In the genomic region with DNA sequence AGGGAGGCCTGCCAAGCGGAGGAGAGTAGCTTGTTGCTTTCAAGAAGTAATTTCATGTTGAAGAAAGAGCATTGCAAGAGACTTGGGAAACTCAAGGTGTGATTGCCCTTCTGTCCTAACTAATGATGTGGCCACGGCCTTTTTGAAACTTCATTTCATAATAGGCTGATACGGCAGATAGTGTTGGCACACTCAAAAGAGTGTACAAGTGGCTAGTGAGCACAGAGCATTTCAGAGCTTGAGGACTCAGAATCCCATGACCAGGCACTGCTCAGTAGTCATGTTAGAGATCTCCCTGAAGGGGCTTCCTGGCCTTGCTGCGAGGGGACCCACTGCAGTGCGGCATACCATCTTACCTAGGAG, we compare ENCODE assay signal across 24 mouse cellular contexts.
DNase-seq lines count a peak whose midpoint lies in the region; ATAC-seq and TF ChIP-seq lines count a peak whose summit lies in the region.
"Had no signal": no experiment of that assay in that cellular context is flagged by ENCODE, and none has a peak within 500 bp of the region (broad histone marks: within the 10 kb centered on the region; RNA-seq: fewer than 3 reads in every experiment).

No protein-coding gene starts in this region.

- 70% methylated on average over 5 of the region's 5 CpGs for WGBS in liver, postnatal 0 days (ENCODE audit: insufficient replicate concordance)
- WGBS in liver, embryonic 11.5 days: 85% methylated on average over 5 of the region's 5 CpGs

- no peak for TF ChIP-seq CTCF in liver, postnatal 0 days (IDR thresholded peaks at IDR 0.05; ENCODE audit: low read depth)
- TF ChIP-seq CTCF in embryonic fibroblast, embryonic 13.5 days (IDR thresholded peaks at IDR 0.05; ENCODE audit: borderline replicate concordance, insufficient read depth, low read length): no peak

- peak; percentile 43; the same call in 1 of the 2 replicates for ATAC-seq in liver, postnatal 0 days
- no peak for ATAC-seq in liver, embryonic 11.5 days (replicated peaks; ENCODE audit: low FRiP score)
- peak; percentile 47 to 57; a peak in 2 of 4 replicates for ATAC-seq in hematopoietic stem cell, adult 5-6 weeks (replicated peaks in 1 of 2; ENCODE audit: insufficient read depth in 1 of 2, low FRiP score in 2 of 2, low TSS enrichment in 1 of 2, low read depth in 1 of 2, poor library complexity in 2 of 2, severe bottlenecking in 2 of 2)
- ATAC-seq: inflammation-experienced regulatory T-cells, adult 6 months; Patski had no signal

- H3K9ac ChIP-seq in liver, postnatal 0 days (replicated peaks): no peak overlapping the region
- no peak overlapping the region for H3K9ac ChIP-seq in liver, embryonic 11.5 days (ENCODE audit: low read depth, low read length)
- H3K9ac ChIP-seq: forebrain, embryonic 12.5 days; forebrain, postnatal 0 days; heart, embryonic 15.5 days; hindbrain, embryonic 14.5 days; liver, embryonic 14.5 days; lung, embryonic 15.5 days; midbrain, embryonic 12.5 days had no signal

- peak overlapping the region; percentile 60; the same call in 1 of the 2 replicates for H3K27ac ChIP-seq in liver, postnatal 0 days (ENCODE audit: low read depth)
- no peak overlapping the region for H3K27ac ChIP-seq in liver, embryonic 11.5 days (ENCODE audit: low read depth, low read length)
- peak overlapping the region; percentile 86; the same call in 1 of the 2 replicates for H3K27ac ChIP-seq in embryonic fibroblast, embryonic 13.5 days (ENCODE audit: insufficient read depth, low read length)
- H3K27ac ChIP-seq: forebrain, embryonic 12.5 days; heart, embryonic 10.5 days; heart, embryonic 15.5 days; hindbrain, embryonic 14.5 days; layer of hippocampus, adult 2 months; left cerebral cortex, adult 2 months; liver, embryonic 14.5 days; lung, embryonic 15.5 days; macrophage; midbrain, embryonic 12.5 days had no signal

- no peak overlapping the region for H3K4me3 ChIP-seq in liver, postnatal 0 days (ENCODE audit: low read depth, low read length)
- H3K4me3 ChIP-seq in liver, embryonic 11.5 days (ENCODE audit: low read depth, low read length): no peak overlapping the region
- no peak overlapping the region for H3K4me3 ChIP-seq in embryonic fibroblast, embryonic 13.5 days (ENCODE audit: insufficient read depth, low read length)
- H3K4me3 ChIP-seq: forebrain, embryonic 12.5 days; heart, embryonic 10.5 days; heart, embryonic 15.5 days; layer of hippocampus, adult 2 months; left cerebral cortex, adult 2 months; lung, embryonic 15.5 days; midbrain, embryonic 12.5 days had no signal

- H3K36me3 ChIP-seq in liver, postnatal 0 days (replicated peaks; ENCODE audit: insufficient read depth, low read length): no peaks in the 10 kb centered on the region
- no peaks in the 10 kb centered on the region for H3K36me3 ChIP-seq in liver, embryonic 11.5 days (ENCODE audit: control insufficient read depth, insufficient read depth, low read length)
- H3K36me3 ChIP-seq: forebrain, embryonic 12.5 days; G1E; heart, embryonic 10.5 days; heart, embryonic 15.5 days; lung, embryonic 15.5 days; midbrain, embryonic 12.5 days had no signal

- TF ChIP-seq POLR2A in embryonic fibroblast, embryonic 13.5 days (IDR thresholded peaks at IDR 0.05; ENCODE audit: low read depth, low read length): no peak

- H3K27me3 ChIP-seq in liver, postnatal 0 days (ENCODE audit: insufficient read depth, low read length): no peaks in the 10 kb centered on the region
- no peaks in the 10 kb centered on the region for H3K27me3 ChIP-seq in liver, embryonic 11.5 days (replicated peaks; ENCODE audit: control insufficient read depth, insufficient read depth, low read length)
- H3K27me3 ChIP-seq: forebrain, embryonic 12.5 days; heart, embryonic 15.5 days; lung, embryonic 15.5 days; midbrain, embryonic 12.5 days; Patski had no signal

- DNase-seq in liver, postnatal 0 days: no peak
- DNase-seq in liver, embryonic 11.5 days (ENCODE audit: low spot score): no peak
- DNase-seq in B cell, adult 2 months: no peak
- no peak for DNase-seq in thymus, postnatal 36 days
- DNase-seq: adrenal gland, postnatal 10 days; forebrain, postnatal 0 days; heart, postnatal 36 days; kidney, adult 11 months; kidney, postnatal 36 days had no signal

- no peaks in the 10 kb centered on the region for H3K9me3 ChIP-seq in liver, postnatal 0 days (ENCODE audit: low read length)
- H3K9me3 ChIP-seq in liver, embryonic 11.5 days (ENCODE audit: control insufficient read depth, low read length): no peaks in the 10 kb centered on the region
- H3K9me3 ChIP-seq: forebrain, embryonic 12.5 days; G1E; heart, embryonic 10.5 days; heart, embryonic 15.5 days; lung, embryonic 15.5 days; midbrain, embryonic 12.5 days had no signal

- H3K4me2 ChIP-seq in liver, postnatal 0 days (ENCODE audit: low read depth, low read length): no peak overlapping the region
- no peak overlapping the region for H3K4me2 ChIP-seq in liver, embryonic 11.5 days
- H3K4me2 ChIP-seq: forebrain, embryonic 12.5 days; heart, embryonic 15.5 days; hindbrain, embryonic 14.5 days; lung, embryonic 15.5 days; midbrain, embryonic 12.5 days had no signal

- no peaks in the 10 kb centered on the region; the same call in 1 of the 2 replicates for H3K4me1 ChIP-seq in liver, postnatal 0 days (ENCODE audit: insufficient read depth)
- no peaks in the 10 kb centered on the region for H3K4me1 ChIP-seq in liver, embryonic 11.5 days (replicated peaks; ENCODE audit: control insufficient read depth, insufficient read depth, low read length)
- H3K4me1 ChIP-seq in embryonic fibroblast, embryonic 13.5 days (ENCODE audit: control insufficient read depth, insufficient read depth, low read length): peaks cover 31% of the 10 kb centered on the region
- H3K4me1 ChIP-seq: heart, embryonic 15.5 days had no signal

- TF ChIP-seq EP300 in liver, postnatal 0 days (IDR thresholded peaks at IDR 0.05; ENCODE audit: low read depth): no peak
